Mouse (Mus musculus): ENCODE results near the gene Cavin2. TPM values are rescaled to one million over a fixed set of nuclear protein-coding genes. Genes with fewer than 3 reads are reported as not detected.

Gene Cavin2
- 28.9 and 33.3 TPM in 2 replicates for polyA plus RNA-seq (2015; fragmentation: Nextera tagmentation; extraction: Ambion mirVana)

DNA sequence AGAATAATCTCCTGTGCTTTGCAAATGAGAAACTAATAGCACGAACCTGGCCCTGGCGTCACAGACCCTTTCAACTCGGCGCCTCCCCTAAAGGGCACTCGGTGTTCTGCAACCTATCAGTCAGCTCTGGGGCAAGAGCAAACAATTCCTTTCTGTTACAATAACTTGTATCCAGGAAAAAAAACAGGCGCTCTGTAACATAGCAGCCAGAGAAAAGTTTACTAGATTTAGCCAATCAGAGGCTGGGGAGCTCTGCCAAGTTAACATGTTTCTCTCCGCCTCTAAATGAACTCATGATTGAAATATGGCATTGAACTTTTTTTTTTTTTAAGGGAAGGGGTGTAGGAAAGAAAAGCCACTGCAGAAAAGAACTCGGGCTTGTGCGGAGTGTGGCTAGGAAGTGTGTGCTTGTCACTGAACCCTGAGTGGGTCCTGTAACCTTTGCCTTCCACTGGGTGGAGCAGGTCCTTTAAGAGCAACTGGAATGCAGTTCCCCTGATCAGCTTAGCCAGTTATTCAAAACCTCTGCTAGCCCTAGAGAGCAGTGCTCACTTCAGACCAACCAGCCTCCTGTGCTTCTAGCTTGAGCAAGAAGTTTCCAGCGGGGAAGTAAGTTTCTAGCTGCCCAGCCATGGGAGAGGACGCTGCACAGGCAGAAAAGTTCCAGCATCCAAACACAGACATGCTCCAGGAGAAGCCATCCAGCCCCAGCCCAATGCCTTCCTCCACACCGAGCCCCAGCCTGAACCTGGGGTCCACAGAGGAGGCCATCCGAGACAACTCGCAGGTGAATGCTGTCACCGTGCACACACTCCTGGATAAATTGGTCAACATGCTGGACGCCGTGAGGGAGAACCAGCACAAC lies at the start of gene Cavin2:
Cavin2 (plus strand) TSS at position 372 of the 865 bp plus-strand sequence.
- Histone ChIP-seq H3K4me1 (peaks cover 26% of the 10 kb centered on the region), H3K36me3 (no peaks in the 10 kb centered on the region), H3K4me3 (replicated peaks) (peak within 1 kb of the TSS; percentile 32), H3K9ac (no peak within 1 kb of the TSS), H3K27me3 (no peaks in the 10 kb centered on the region), H3K4me2 (peak within 1 kb of the TSS; percentile 50), H3K9me3 (replicated peaks) (no peaks in the 10 kb centered on the region), H3K27ac (peak within 1 kb of the TSS; percentile 78)
- peak; percentile 74 for ATAC-seq (replicated peaks; ENCODE audit: low FRiP score)
- 39% methylated on average over 17 of the region's 17 CpGs for WGBS

DNA sequence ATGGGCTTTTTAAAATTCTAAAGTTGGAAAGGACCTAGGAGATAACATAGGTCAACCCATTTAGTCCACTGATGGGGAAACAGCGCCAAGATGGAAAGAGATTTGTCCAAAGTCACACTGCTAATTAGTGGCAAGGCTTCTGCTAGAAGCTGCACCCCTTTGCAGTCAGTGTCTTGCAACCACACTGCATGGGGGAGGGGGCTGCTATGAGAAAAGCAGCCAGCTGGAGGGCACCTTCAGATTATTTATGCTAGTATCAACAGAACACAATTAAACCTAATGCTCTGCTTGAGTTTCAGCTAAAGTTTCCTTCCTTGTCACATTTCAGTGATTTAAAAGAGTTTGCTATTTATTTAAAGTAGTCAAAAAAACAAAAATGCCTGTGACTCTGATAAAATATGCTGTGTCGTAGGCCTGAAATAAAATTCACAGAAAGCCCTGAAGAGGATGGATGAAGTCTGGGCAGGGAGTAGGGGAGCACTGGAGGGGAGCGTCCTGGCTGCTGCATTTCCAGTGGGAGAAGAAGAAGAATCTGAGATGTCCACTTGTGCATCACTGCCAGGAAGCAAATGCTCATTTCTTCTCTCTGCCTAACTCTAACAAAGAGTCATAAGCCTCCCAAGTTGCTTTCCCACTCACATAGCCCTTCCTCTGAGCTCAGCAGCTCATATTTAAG lies 47.5 kb upstream of the Cavin2 start:
- Histone ChIP-seq H3K4me1 (peaks cover 32% of the 10 kb centered on the region), H3K36me3 (no peaks in the 10 kb centered on the region), H3K4me3 (replicated peaks) (no peak overlapping the region), H3K9ac (no peak overlapping the region), H3K27ac (peak overlapping the region; percentile 51; the same call in 1 of the 2 replicates), H3K4me2 (no peak overlapping the region), H3K27me3 (no peaks in the 10 kb centered on the region), H3K9me3 (replicated peaks) (no peaks in the 10 kb centered on the region)
- ATAC-seq (replicated peaks; ENCODE audit: low FRiP score) = peak; percentile 84
- 36% methylated on average over 3 of the region's 3 CpGs for WGBS

DNA sequence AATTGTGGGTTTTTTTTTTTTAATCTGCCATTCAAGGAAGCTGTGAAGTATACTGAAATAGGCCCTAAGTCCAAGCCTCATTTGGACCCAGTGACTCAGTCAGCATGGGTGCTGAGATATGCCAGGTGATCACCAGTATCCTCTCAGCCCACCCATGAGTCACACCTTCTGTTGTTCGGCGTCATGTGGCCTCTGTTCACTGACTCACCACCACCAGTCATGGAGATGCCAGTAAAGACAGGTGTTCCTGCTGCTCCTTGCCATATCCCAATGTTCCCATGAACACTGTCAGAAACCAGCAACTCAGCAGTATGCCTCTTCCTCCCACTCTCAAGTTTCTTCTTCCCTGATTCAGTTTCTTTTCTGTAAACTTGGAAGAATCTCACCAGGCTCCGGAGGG lies 45.6 kb upstream of the Cavin2 start:
- no peak overlapping the region for H3K27ac ChIP-seq
- no peak overlapping the region for H3K4me2 ChIP-seq
- H3K36me3 ChIP-seq = no peaks in the 10 kb centered on the region
- H3K27me3 ChIP-seq = no peaks in the 10 kb centered on the region
- H3K4me3 ChIP-seq (replicated peaks) = no peak overlapping the region
- peaks cover 32% of the 10 kb centered on the region for H3K4me1 ChIP-seq
- no peak overlapping the region for H3K9ac ChIP-seq
- no peak for ATAC-seq (replicated peaks; ENCODE audit: low FRiP score)
- WGBS = 66% methylated on average over 3 of the region's 3 CpGs
- H3K9me3 ChIP-seq (replicated peaks) = no peaks in the 10 kb centered on the region

GRCm38 (mm10) chr1:51243869-51244268 lies 45.1 kb upstream of the Cavin2 start:
- ATAC-seq (replicated peaks; ENCODE audit: low FRiP score) = no peak
- H3K4me2 ChIP-seq = no peak overlapping the region
- no peak overlapping the region for H3K4me3 ChIP-seq (replicated peaks)
- H3K4me1 ChIP-seq = peaks cover 32% of the 10 kb centered on the region
- H3K9me3 ChIP-seq (replicated peaks) = no peaks in the 10 kb centered on the region
- H3K27ac ChIP-seq = no peak overlapping the region
- H3K36me3 ChIP-seq = no peaks in the 10 kb centered on the region
- no peak overlapping the region for H3K9ac ChIP-seq
- 59% methylated on average over 3 of the region's 3 CpGs for WGBS
- no peaks in the 10 kb centered on the region for H3K27me3 ChIP-seq

DNA sequence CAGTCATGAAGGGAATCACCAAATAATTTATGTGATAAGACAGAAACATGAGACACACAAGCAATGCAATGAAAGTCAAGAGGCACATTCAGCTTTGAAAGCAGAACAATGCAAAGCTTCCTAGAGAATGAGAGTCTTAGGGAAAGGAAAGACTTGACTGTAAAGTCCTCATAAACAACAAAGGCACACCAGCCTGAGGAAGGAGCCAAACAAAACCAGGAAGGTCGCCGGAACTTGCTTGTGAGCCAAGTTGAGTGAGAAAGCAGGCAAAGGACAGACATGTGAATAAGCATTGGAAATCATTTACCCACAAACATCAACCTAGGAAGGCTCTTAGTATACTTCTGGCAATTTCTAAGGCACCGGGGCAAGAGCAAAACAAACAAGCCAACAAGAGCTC lies 43.5 kb upstream of the Cavin2 start:
- Histone ChIP-seq H3K9me3 (replicated peaks) (no peaks in the 10 kb centered on the region), H3K27me3 (no peaks in the 10 kb centered on the region), H3K4me3 (replicated peaks) (no peak overlapping the region), H3K4me1 (peaks cover 32% of the 10 kb centered on the region), H3K4me2 (no peak overlapping the region), H3K9ac (no peak overlapping the region), H3K27ac (peak overlapping the region; percentile 67), H3K36me3 (no peaks in the 10 kb centered on the region)
- 29% methylated on average over 3 of the region's 3 CpGs for WGBS
- ATAC-seq (replicated peaks; ENCODE audit: low FRiP score) = peak; percentile 25; the same call in 1 of the 2 replicates

- Histone ChIP-seq H3K9me3 (replicated peaks) (no peaks in the 10 kb centered on the region), H3K36me3 (no peaks in the 10 kb centered on the region), H3K4me3 (replicated peaks) (no peak overlapping the region), H3K9ac (no peak overlapping the region), H3K4me1 (peaks cover 7% of the 10 kb centered on the region; the same call in 1 of the 2 replicates), H3K27ac (no peak overlapping the region), H3K4me2 (no peak overlapping the region), H3K27me3 (no peaks in the 10 kb centered on the region)
- WGBS = 82% methylated on average over 5 of the region's 5 CpGs
- ATAC-seq (replicated peaks; ENCODE audit: low FRiP score) = no peak
Observed at GRCm38 (mm10) chr1:51250302-51250701, 38.6 kb upstream of the Cavin2 start.

DNA sequence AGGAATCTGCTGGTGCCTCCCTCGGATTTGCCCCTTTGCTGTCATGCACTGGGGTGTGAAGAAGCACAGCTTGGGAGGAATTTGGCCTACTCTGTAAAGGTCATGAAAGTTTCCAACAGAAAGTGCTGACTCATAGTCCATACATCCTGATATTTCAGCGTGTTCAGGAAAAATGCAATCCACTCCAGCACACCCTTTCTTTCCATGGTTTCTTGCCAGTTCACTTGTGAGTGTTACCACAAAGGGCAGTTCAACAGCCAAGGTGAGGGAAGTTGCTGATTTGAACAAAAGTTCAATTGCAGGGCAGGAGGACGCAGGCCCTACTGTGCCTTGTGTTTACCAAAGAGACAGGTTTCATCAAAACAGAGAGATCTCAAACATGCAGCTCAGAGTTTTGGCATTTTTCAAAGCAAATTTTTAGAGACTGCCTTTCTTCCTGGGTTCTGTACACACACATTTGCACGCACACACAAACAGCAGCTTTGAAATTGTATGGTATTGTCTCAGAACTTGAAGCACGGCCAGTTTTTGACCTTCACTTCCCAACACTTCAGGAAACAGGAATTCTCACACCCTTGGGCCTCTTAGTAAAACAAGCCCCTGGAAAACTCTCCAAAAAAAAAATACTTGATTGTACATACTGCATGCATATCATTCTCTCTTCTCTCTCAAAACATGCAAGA lies 23.7 kb upstream of the Cavin2 start:
- Histone ChIP-seq H3K27ac (peak overlapping the region; percentile 59), H3K4me2 (no peak overlapping the region), H3K27me3 (no peaks in the 10 kb centered on the region), H3K9me3 (replicated peaks) (no peaks in the 10 kb centered on the region), H3K4me3 (replicated peaks) (no peak overlapping the region), H3K9ac (no peak overlapping the region), H3K4me1 (peaks cover 24% of the 10 kb centered on the region), H3K36me3 (no peaks in the 10 kb centered on the region)
- 34% methylated on average over 5 of the region's 5 CpGs for WGBS
- ATAC-seq (replicated peaks; ENCODE audit: low FRiP score) = peak; percentile 78

GRCm38 (mm10) chr1:51265926-51266325 lies 23.0 kb upstream of the Cavin2 start:
- Histone ChIP-seq H3K9me3 (replicated peaks) (no peaks in the 10 kb centered on the region), H3K4me3 (replicated peaks) (no peak overlapping the region), H3K9ac (no peak overlapping the region), H3K27ac (peak overlapping the region; percentile 59), H3K36me3 (no peaks in the 10 kb centered on the region), H3K27me3 (no peaks in the 10 kb centered on the region), H3K4me1 (peaks cover 24% of the 10 kb centered on the region), H3K4me2 (no peak overlapping the region)
- 54% methylated on average over 2 of the region's 2 CpGs for WGBS
- ATAC-seq (replicated peaks; ENCODE audit: low FRiP score) = 0 out of 2 replicates have a peak, but pooled peaks have one; percentile 46

- Histone ChIP-seq H3K9me3 (replicated peaks) (no peaks in the 10 kb centered on the region), H3K27me3 (no peaks in the 10 kb centered on the region), H3K4me1 (peaks cover 28% of the 10 kb centered on the region), H3K4me2 (no peak overlapping the region), H3K9ac (no peak overlapping the region), H3K27ac (peak overlapping the region; percentile 41), H3K4me3 (replicated peaks) (no peak overlapping the region), H3K36me3 (no peaks in the 10 kb centered on the region)
- WGBS = 37% methylated on average over 5 of the region's 5 CpGs
- ATAC-seq (replicated peaks; ENCODE audit: low FRiP score) = no peak
Observed at GRCm38 (mm10) chr1:51267125-51267524, 21.8 kb upstream of the Cavin2 start.

- Histone ChIP-seq H3K4me2 (no peak overlapping the region), H3K9me3 (replicated peaks) (no peaks in the 10 kb centered on the region), H3K27ac (no peak overlapping the region), H3K4me3 (replicated peaks) (no peak overlapping the region), H3K27me3 (no peaks in the 10 kb centered on the region), H3K4me1 (peaks cover 28% of the 10 kb centered on the region), H3K9ac (no peak overlapping the region), H3K36me3 (no peaks in the 10 kb centered on the region)
- ATAC-seq (replicated peaks; ENCODE audit: low FRiP score) = no peak
- 74% methylated on average over 2 of the region's 2 CpGs for WGBS
Observed at GRCm38 (mm10) chr1:51268225-51268624, 20.7 kb upstream of the Cavin2 start.

GRCm38 (mm10) chr1:51270196-51270935 lies 18.6 kb upstream of the Cavin2 start:
- Histone ChIP-seq H3K27me3 (no peaks in the 10 kb centered on the region), H3K36me3 (no peaks in the 10 kb centered on the region), H3K9me3 (replicated peaks) (no peaks in the 10 kb centered on the region), H3K4me2 (no peak overlapping the region), H3K27ac (no peak overlapping the region), H3K9ac (no peak overlapping the region), H3K4me1 (peaks cover 19% of the 10 kb centered on the region), H3K4me3 (replicated peaks) (no peak overlapping the region)
- ATAC-seq (replicated peaks; ENCODE audit: low FRiP score) = no peak
- 69% methylated on average over 5 of the region's 5 CpGs for WGBS
